Mouse (Mus musculus) CH12F3 (cell line): Measurements from ENCODE around the gene Lbh.

ENCODE experiments used
- in situ Hi-C: fragments of 300-500 bp; cut with MboI; formaldehyde crosslinking; loops from 2 replicates; pipeline ENCODE4 v1.14.3; 2020; ENCODE audit warnings: low sequenced_read_pairs

Gene Lbh

GRCm38 (mm10) chr17:72918053-72918452, at the start of gene Lbh:
Lbh (plus strand) TSS chr17:72918305.
- in situ Hi-C loops = no loop called here

DNA sequence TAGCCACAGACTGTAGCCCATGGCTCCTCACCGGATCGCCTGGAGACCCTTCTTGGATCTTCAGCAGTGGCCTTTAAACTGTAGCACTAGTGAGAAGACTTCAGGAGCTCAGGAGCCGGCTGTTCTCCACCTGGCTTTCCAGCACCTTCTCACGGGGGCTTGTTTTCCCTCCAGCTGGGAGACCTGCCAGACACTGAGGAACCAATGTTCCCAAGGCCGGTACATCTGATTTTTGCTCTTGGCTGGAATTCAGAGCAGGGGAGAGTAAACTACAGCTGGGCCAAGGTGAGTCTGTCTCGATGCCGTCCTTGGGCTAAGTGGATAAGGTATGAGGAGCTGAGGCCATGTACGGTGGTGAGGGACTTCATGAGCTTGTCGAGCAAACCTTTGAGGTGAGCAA, 39.1 kb upstream of the Lbh start:
- in situ Hi-C loops = no loop called here

DNA sequence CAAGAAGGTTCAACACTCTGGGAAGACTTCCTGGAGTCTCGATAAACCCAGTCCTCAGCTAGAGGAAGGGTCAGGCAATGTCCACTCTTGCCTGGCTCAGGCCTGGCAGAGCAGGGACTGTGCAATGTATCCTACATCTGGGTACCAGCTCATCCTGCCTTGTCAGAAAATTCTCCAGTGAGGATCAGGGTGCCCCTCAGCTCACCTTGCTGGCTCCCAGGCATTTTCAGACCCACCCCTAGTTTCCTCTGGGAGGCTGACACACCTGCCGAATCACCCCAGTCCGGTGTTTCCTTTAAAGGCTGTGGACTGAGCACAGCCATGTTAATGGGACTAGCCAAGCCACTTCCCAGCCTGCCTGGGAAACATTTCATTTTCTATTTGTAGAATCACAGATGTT, 37.9 kb upstream of the Lbh start:
- in situ Hi-C loops = no loop called here

GRCm38 (mm10) chr17:72881051-72881450, 37.1 kb upstream of the Lbh start:
- in situ Hi-C loops = no loop called here

DNA sequence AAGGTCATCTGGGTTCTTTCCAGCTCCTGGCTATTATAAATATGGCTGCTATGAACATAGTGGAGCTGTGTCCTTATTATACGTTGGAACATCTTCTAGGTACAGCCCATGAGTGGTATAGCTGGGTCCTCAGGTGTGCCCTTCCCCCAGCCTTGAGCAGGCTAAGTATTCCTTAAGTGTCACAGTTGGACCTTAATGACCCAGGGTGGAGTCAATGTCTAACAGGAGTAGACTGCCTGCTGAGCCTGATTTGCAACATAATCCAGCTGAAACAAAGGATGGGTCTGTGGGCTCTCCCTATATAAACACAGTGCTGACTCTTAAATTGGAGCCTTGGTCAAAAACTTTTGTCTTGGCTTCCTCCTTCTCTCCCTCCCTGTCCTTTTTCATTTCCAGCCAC, 36.3 kb upstream of the Lbh start:
- in situ Hi-C loops = no loop called here

GRCm38 (mm10) chr17:72889556-72890397, 28.3 kb upstream of the Lbh start:
- in situ Hi-C loops = no loop called here

GRCm38 (mm10) chr17:72890398-72890898, 27.7 kb upstream of the Lbh start:
- in situ Hi-C loops = no loop called here

- in situ Hi-C loops = no loop called here
Observed at GRCm38 (mm10) chr17:72891556-72891955, 26.5 kb upstream of the Lbh start.

DNA sequence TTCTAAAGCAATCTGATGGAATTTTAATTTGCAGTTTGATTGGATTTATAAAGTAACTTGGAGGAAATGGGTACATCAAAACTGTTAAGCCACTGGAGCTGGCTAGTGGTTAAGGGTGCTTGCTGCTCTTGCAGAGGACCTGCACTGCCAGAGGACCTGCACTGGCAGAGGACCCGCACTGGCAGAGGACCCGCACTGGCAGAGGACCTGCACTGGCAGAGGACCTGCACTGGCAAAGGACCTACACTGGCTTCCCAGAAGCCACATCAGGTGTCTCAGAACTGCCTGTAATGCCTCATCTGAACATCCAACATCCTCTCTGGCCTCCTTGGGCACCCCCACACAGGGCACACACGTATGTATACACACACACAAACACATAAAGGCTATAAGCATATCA, 22.6 kb upstream of the Lbh start:
- in situ Hi-C loops = no loop called here

DNA sequence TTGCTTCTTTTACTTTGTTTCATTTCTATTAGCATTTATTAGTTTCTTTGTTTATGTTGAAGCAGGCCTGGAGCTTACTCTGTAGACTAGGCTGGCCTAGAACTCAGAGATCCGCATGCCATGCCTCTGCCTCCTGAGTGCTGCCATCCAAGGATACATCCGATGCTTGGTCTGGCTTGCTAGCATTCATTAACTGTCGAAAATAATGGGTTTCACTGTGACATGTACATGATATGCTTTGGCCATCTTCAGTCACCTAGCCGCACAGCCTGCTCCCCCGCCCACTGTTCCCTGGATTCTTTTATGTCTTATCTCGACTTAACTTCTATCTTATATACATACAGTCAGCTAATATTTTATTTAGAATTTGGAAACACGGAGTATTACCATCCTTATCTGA, 21.0 kb upstream of the Lbh start:
- in situ Hi-C loops = no loop called here

DNA sequence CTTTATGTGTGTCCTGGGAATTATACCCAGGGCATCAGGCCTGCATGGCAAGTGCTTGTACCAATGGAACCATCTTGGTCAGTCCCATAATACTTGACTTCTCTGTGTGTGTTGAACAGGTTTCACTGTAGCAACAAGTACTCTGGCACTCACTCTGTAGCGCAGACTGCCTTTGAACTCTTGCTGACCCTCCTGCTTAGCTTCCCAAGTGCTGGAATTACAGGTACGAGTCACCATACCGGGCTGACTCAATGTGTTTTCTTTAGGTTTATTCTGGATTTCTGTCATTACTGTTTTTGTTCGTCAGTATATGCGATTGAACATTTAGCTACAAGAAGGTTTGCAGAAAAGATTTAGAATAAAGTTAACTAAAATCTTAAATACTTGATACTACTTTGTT, 20.1 kb upstream of the Lbh start:
- in situ Hi-C loops = no loop called here

DNA sequence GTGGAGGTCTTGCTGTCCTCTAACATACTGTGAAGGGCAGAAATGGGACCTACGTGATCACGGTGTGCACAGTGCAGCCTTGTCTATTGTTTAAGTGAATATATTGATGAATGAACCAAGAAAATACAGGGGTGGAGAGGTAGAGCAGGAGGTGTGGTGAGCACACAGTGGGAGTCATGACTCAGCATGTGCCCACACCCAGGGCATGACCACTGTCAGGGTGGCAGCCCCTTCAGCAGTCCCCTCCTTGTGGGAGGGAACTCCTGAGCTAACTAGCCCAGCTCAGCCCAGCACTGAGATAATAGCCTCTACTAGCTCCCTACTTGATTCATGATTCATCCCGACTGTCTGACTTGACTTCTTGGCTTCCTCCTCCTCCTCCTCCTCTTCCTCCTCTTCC, 19.3 kb upstream of the Lbh start:
- in situ Hi-C loops = no loop called here

- in situ Hi-C loops = no loop called here
Observed at GRCm38 (mm10) chr17:72901021-72901420, 17.1 kb upstream of the Lbh start.

GRCm38 (mm10) chr17:72901705-72902104, 16.4 kb upstream of the Lbh start:
- in situ Hi-C loops = no loop called here

- in situ Hi-C loops = no loop called here
Observed at GRCm38 (mm10) chr17:72903321-72903720, 14.8 kb upstream of the Lbh start.

- in situ Hi-C loops = no loop called here
Observed at GRCm38 (mm10) chr17:72903921-72904421, 14.1 kb upstream of the Lbh start.

- in situ Hi-C loops = no loop called here
Observed at GRCm38 (mm10) chr17:72904873-72905272, 13.2 kb upstream of the Lbh start.

DNA sequence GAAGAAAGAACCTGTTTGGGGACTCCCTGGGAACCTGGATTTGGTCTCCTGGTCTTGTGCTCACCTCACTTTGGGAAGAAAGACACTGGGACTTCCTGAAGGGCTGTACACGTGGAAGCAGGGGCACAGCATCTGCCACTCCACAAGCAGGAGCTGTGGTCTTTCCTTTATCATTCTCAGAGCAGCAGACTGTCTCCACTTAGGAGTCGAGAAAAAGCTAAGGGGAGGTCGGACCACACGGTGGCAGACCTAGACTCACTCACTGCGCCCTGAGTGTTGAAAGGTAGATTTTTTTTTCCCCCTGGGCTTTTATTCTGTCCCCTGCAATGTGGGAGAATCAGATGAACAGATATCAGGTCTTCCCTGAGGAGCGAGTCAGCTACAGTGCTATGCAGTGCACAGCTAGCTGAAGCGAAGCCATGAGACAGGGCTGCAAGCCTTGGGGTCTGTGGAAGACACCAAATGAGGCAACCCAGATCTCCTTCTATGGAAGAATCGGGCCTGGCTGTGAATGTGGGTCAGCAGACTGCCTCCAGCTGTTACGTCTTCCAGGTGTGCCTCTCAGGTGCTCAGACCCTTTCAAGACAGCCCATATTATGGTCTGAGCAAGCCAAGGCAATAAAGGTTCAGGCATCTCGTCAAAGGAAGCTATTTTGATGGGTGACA, 11.7 kb upstream of the Lbh start:
- in situ Hi-C loops = no loop called here

GRCm38 (mm10) chr17:72907211-72907610, 10.9 kb upstream of the Lbh start:
- in situ Hi-C loops = no loop called here

GRCm38 (mm10) chr17:72907777-72908176, 10.3 kb upstream of the Lbh start:
- in situ Hi-C loops = no loop called here

GRCm38 (mm10) chr17:72908561-72908960, 9.5 kb upstream of the Lbh start:
- in situ Hi-C loops = no loop called here
